Mouse (Mus musculus): ENCODE data around the gene Zfyve19. TPM values are rescaled to one million over a fixed set of nuclear protein-coding genes. Genes with fewer than 3 reads are reported as not detected.

Zfyve19 gene
- polyA plus RNA-seq, 1 experiment from 2014 or later = 75.7 TPM

- WGBS = 85% methylated on average over 4 of the region's 4 CpGs
- Histone ChIP-seq H3K4me2 (ENCODE audit: low read length) (no peak overlapping the region), H3K27me3 (replicated peaks; ENCODE audit: control insufficient read depth, insufficient read depth, low read length) (peaks cover 40% of the 10 kb centered on the region), H3K36me3 (ENCODE audit: control insufficient read depth, insufficient read depth, low read length) (no peaks in the 10 kb centered on the region), H3K9me3 (ENCODE audit: control insufficient read depth, low read length) (no peaks in the 10 kb centered on the region), H3K4me1 (ENCODE audit: control insufficient read depth, insufficient read depth, low read depth, low read length) (peaks cover 10% of the 10 kb centered on the region), H3K4me3 (ENCODE audit: low read length) (no peak overlapping the region), H3K27ac (ENCODE audit: low read depth, low read length) (no peak overlapping the region), H3K9ac (ENCODE audit: low read depth, low read length) (no peak overlapping the region)
- ATAC-seq = no peak
Observed at GRCm38 (mm10) chr2:119240819-119241186, 32.4 kb downstream of the Zfyve19 start.

GRCm38 (mm10) chr2:119242548-119242947, 34.1 kb downstream of the Zfyve19 start:
- WGBS = 84% methylated on average over 9 of the region's 9 CpGs
- no peak overlapping the region for H3K9ac ChIP-seq (ENCODE audit: low read depth, low read length)
- no peak overlapping the region for H3K27ac ChIP-seq (ENCODE audit: low read depth, low read length)
- no peaks in the 10 kb centered on the region for H3K9me3 ChIP-seq (ENCODE audit: control insufficient read depth, low read length)
- H3K27me3 ChIP-seq (replicated peaks; ENCODE audit: control insufficient read depth, insufficient read depth, low read length) = peaks cover 24% of the 10 kb centered on the region
- ATAC-seq = no peak
- peaks cover 2% of the 10 kb centered on the region for H3K4me1 ChIP-seq (ENCODE audit: control insufficient read depth, insufficient read depth, low read depth, low read length)
- no peaks in the 10 kb centered on the region for H3K36me3 ChIP-seq (ENCODE audit: control insufficient read depth, insufficient read depth, low read length)
- no peak overlapping the region for H3K4me3 ChIP-seq (ENCODE audit: low read length)
- H3K4me2 ChIP-seq (ENCODE audit: low read length) = no peak overlapping the region

- Histone ChIP-seq H3K4me2 (ENCODE audit: low read length) (no peak overlapping the region), H3K4me3 (ENCODE audit: low read length) (no peak overlapping the region), H3K27me3 (replicated peaks; ENCODE audit: control insufficient read depth, insufficient read depth, low read length) (no peaks in the 10 kb centered on the region), H3K36me3 (ENCODE audit: control insufficient read depth, insufficient read depth, low read length) (no peaks in the 10 kb centered on the region), H3K4me1 (ENCODE audit: control insufficient read depth, insufficient read depth, low read depth, low read length) (no peaks in the 10 kb centered on the region), H3K27ac (ENCODE audit: low read depth, low read length) (no peak overlapping the region), H3K9me3 (ENCODE audit: control insufficient read depth, low read length) (no peaks in the 10 kb centered on the region), H3K9ac (ENCODE audit: low read depth, low read length) (no peak overlapping the region)
- no peak for ATAC-seq
- 82% methylated on average over 7 of the region's 7 CpGs for WGBS
Observed at GRCm38 (mm10) chr2:119245246-119245645, 36.8 kb downstream of the Zfyve19 start.

DNA sequence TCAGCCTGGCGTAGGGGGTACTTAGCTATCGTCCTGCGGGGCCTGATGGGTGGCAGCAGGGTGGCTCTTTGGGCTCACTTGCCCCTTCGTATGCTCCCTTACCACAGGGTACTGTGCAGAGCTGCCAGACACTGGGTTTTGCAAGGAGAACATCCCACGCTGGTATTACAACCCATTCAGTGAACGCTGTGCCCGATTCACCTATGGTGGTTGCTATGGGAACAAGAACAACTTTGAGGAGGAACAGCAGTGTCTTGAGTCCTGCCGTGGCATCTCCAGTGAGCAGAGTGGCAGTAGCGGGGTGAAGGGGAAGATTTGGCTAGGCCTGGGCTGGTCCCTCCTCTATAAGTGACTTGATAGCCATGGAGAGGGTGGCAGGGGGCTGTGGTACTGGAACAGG, 39.5 kb downstream of the Zfyve19 start:
- H3K36me3 ChIP-seq (ENCODE audit: control insufficient read depth, insufficient read depth, low read length) = no peaks in the 10 kb centered on the region
- H3K27me3 ChIP-seq (replicated peaks; ENCODE audit: control insufficient read depth, insufficient read depth, low read length) = no peaks in the 10 kb centered on the region
- 80% methylated on average over 9 of the region's 9 CpGs for WGBS
- no peak overlapping the region for H3K27ac ChIP-seq (ENCODE audit: low read depth, low read length)
- no peak overlapping the region for H3K4me3 ChIP-seq (ENCODE audit: low read length)
- H3K4me2 ChIP-seq (ENCODE audit: low read length) = no peak overlapping the region
- no peak for ATAC-seq
- H3K4me1 ChIP-seq (ENCODE audit: control insufficient read depth, insufficient read depth, low read depth, low read length) = no peaks in the 10 kb centered on the region
- no peak overlapping the region for H3K9ac ChIP-seq (ENCODE audit: low read depth, low read length)
- no peaks in the 10 kb centered on the region for H3K9me3 ChIP-seq (ENCODE audit: control insufficient read depth, low read length)

DNA sequence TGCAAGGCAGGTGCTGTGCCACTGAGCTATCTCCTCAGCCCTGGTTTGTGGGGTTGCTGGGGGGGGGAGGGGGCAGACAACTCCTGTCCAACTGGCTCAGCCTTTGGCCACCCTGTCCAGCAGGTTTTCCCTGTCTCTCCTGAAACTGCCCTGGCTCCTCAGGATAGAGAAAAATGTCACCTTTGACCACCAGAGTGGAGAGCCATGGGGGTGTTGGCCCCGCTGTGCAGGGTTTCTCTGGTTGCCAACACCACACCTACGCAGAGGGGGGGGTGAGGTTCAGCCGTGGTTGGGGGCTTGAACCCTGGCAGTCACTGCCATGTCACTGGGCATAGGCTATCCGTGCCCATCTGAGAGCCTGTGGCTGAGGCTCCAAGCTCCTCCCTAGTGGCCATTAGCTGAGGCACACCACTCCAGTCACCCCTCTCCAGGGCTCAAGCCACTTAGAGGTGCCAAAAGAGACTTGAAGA, 41.2 kb downstream of the Zfyve19 start:
- WGBS = 83% methylated on average over 4 of the region's 4 CpGs
- Histone ChIP-seq H3K36me3 (ENCODE audit: control insufficient read depth, insufficient read depth, low read length) (no peaks in the 10 kb centered on the region), H3K27me3 (replicated peaks; ENCODE audit: control insufficient read depth, insufficient read depth, low read length) (peaks cover 4% of the 10 kb centered on the region), H3K27ac (ENCODE audit: low read depth, low read length) (no peak overlapping the region), H3K4me1 (ENCODE audit: control insufficient read depth, insufficient read depth, low read depth, low read length) (no peaks in the 10 kb centered on the region), H3K9ac (ENCODE audit: low read depth, low read length) (no peak overlapping the region), H3K4me3 (ENCODE audit: low read length) (no peak overlapping the region), H3K4me2 (ENCODE audit: low read length) (no peak overlapping the region), H3K9me3 (ENCODE audit: control insufficient read depth, low read length) (no peaks in the 10 kb centered on the region)
- ATAC-seq = no peak

DNA sequence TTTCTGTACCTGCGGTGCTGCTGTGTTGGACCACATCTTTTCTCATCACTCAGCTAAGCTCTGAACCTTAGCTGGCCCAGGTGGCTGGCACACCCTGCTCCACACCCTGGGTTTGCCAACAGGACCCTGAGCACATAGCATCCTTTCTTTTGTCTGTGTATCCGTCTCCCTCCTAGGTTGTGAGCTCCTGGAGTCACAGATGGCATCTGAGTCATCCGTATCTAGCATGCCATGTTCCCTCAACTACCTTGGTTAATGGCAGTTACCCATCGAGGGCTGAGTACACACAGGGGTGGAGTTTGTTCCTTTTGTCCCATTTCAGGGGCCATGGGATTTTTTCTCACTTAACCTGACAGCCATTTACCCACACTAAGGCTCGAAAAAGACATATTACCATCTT, 42.0 kb downstream of the Zfyve19 start:
- ATAC-seq = no peak
- H3K4me2 ChIP-seq (ENCODE audit: low read length) = no peak overlapping the region
- 60% methylated on average over 5 of the region's 5 CpGs for WGBS

GRCm38 (mm10) chr2:119250826-119251478, 42.5 kb downstream of the Zfyve19 start:
- Histone ChIP-seq H3K4me3 (ENCODE audit: low read length) (no peak overlapping the region), H3K27me3 (replicated peaks; ENCODE audit: control insufficient read depth, insufficient read depth, low read length) (peaks cover 4% of the 10 kb centered on the region), H3K27ac (ENCODE audit: low read depth, low read length) (no peak overlapping the region), H3K4me1 (ENCODE audit: control insufficient read depth, insufficient read depth, low read depth, low read length) (no peaks in the 10 kb centered on the region), H3K4me2 (ENCODE audit: low read length) (no peak overlapping the region), H3K36me3 (ENCODE audit: control insufficient read depth, insufficient read depth, low read length) (no peaks in the 10 kb centered on the region), H3K9me3 (ENCODE audit: control insufficient read depth, low read length) (no peaks in the 10 kb centered on the region), H3K9ac (ENCODE audit: low read depth, low read length) (no peak overlapping the region)
- peak; percentile 37; the same call in 1 of the 2 replicates for ATAC-seq
- 14% methylated on average over 11 of the region's 11 CpGs for WGBS

More for the DNA sequence above, 42.0 kb downstream of the Zfyve19 start:
- Histone ChIP-seq H3K9me3 (ENCODE audit: control insufficient read depth, low read length) (no peaks in the 10 kb centered on the region), H3K36me3 (ENCODE audit: control insufficient read depth, insufficient read depth, low read length) (no peaks in the 10 kb centered on the region), H3K27me3 (replicated peaks; ENCODE audit: control insufficient read depth, insufficient read depth, low read length) (peaks cover 4% of the 10 kb centered on the region), H3K27ac (ENCODE audit: low read depth, low read length) (no peak overlapping the region), H3K9ac (ENCODE audit: low read depth, low read length) (no peak overlapping the region), H3K4me1 (ENCODE audit: control insufficient read depth, insufficient read depth, low read depth, low read length) (no peaks in the 10 kb centered on the region), H3K4me3 (ENCODE audit: low read length) (no peak overlapping the region)

DNA sequence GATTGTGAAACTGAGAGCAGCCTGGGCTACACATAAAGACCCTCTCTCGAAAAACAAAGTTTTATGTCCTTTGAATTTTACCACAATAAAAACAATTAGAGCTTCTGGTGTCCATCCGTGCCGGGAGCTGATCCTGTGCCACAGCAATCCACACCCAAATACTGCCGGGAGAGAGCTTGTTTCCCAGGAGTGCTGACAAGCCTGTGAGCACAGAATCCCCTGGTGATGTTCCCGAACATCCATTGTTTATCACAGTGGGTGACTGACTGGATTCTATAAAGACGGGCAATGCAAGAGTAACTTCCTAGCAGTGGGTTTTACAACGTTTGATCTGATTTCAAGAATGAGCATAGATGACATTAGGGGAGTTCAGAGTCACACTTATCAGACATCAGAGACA, 46.6 kb downstream of the Zfyve19 start:
- no peak overlapping the region for H3K9ac ChIP-seq (ENCODE audit: low read depth, low read length)
- no peak overlapping the region for H3K4me2 ChIP-seq (ENCODE audit: low read length)
- no peaks in the 10 kb centered on the region for H3K4me1 ChIP-seq (ENCODE audit: control insufficient read depth, insufficient read depth, low read depth, low read length)
- ATAC-seq = no peak
- no peak overlapping the region for H3K4me3 ChIP-seq (ENCODE audit: low read length)
- peaks cover 4% of the 10 kb centered on the region for H3K27me3 ChIP-seq (replicated peaks; ENCODE audit: control insufficient read depth, insufficient read depth, low read length)
- no peaks in the 10 kb centered on the region for H3K36me3 ChIP-seq (ENCODE audit: control insufficient read depth, insufficient read depth, low read length)
- H3K9me3 ChIP-seq (ENCODE audit: control insufficient read depth, low read length) = no peaks in the 10 kb centered on the region
- H3K27ac ChIP-seq (ENCODE audit: low read depth, low read length) = no peak overlapping the region
- 10% methylated on average over 7 of the region's 7 CpGs for WGBS

DNA sequence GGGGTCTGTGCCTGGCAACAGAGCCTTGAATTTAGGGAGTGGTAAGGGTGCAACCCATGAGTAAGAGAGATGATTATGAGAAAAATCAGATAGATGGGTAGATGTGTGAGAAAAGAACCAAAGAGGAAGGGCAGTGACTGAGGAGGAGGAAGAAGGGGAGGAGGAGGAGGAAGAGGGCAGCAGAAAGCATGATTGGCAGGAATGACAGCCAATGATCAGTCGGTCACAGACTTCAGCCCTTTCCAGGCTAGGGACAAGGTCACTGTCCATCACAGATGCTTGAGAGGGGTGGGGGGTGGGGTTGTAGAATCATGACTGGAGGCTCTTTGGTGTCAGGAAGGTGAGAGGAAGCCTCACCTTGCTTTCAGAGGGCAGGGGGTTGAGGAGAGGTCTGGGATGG, 52.1 kb downstream of the Zfyve19 start:
- Histone ChIP-seq H3K9ac (ENCODE audit: low read depth, low read length) (no peak overlapping the region), H3K4me2 (ENCODE audit: low read length) (no peak overlapping the region), H3K4me1 (ENCODE audit: control insufficient read depth, insufficient read depth, low read depth, low read length) (peaks cover 5% of the 10 kb centered on the region)

More for the DNA sequence above, 52.1 kb downstream of the Zfyve19 start:
- Histone ChIP-seq H3K4me3 (ENCODE audit: low read length) (no peak overlapping the region), H3K36me3 (ENCODE audit: control insufficient read depth, insufficient read depth, low read length) (no peaks in the 10 kb centered on the region), H3K27ac (ENCODE audit: low read depth, low read length) (no peak overlapping the region), H3K27me3 (replicated peaks; ENCODE audit: control insufficient read depth, insufficient read depth, low read length) (no peaks in the 10 kb centered on the region), H3K9me3 (ENCODE audit: control insufficient read depth, low read length) (no peaks in the 10 kb centered on the region)
- ATAC-seq = no peak
- 94% methylated on average over 1 of the region's 1 CpGs for WGBS
